Mouse (Mus musculus) heart, adult 11 months (tissue): ENCODE results near the gene Ajm1.

Experiments used
- DNase-seq: peaks from one replicate; pipeline ENCODE4 v3.0.0; 2022

Gene Ajm1

DNA sequence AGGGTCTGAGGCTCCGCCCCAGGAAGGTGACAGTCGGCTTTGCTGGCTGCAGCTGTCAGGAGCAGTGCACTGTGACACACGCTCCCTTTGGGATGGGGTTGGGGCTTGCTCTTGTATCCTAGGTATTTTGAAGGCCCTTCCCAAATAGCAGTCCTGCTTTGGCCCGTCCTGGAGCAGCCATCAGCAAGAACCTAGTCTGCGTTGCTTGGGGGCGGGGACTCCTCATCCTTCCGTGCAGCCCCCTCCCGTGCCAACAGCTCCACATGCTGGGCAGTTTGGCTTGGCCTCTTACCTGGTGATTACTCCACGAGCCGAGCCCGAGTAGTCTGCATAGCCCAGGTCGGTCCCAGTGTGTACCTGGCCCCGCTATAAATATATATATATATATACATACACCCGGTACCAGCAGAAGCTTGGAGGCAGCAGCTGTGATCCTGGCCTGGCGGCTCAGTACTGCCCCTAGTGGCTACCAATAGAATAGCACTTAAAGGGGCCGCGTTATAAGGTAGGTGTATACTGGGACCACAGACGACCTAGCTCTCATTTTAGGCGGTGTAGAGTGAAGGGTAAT lies at the start of gene Ajm1:
Ajm1 (minus strand) TSS at position 464 of the 571 bp plus-strand sequence.
- DNase-seq: peak; percentile 97

DNA sequence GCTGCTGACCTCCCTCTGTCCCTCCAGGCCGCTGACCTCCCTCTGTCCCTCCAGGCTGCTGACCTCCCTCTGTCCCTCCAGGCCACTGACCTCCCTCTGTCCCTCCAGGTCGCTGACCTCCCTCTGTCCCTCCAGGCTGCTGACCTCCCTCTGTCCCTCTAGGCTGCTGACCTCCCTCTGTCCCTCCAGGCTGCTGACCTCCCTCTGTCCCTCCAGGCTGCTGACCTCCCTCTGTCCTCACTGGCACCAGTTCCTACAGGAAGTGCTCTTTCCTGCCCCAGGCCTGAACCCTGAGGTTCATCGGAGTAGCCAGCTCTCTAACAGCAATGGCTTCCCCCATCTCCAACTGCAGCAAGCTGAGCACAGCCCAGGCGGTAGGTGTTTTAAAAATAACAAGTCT lies 47.2 kb upstream of the Ajm1 start:
- DNase-seq: peak; percentile 95

DNA sequence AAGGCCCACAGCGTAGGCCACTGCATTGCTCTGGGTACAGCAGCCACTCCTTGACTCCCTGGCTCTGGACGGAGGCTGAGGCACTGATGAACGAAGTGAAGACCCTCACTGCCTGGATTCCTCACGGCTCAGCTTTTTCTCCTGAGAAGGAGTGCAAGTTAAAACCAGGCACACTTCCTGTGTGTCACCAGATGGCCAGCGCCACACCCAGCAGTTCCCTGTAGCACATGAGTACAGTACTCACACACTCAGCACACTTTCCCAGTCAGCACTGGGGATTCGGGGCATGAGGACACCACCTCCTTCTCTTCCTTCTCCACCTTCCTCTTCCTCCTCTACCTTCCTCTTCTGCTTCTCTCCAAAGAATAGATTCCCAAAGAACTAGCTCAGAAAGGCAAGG lies 46.3 kb upstream of the Ajm1 start, which contains the start of gene Fcna:
Fcna (minus strand) TSS at position 220 of the 400 bp plus-strand sequence.
- DNase-seq: peak; percentile 94

DNA sequence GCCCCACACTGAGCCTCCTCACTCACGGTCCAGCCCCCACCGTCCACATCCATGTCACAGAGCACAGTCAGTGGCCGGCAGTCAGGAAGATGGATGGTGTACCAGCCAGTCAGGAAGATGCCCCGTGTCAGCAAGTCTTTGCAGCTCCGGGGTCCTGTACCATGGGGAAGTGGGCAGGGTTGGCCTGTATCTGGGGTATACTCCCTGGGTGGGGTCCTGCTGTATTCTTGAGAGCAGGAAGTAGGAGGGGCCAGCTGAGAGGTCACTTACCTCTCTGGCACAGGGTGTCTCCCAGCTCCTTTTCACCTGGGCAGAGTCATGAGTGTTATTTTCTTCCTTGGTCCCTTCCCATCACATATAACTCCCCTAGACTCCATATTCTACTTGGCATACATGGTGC lies 44.4 kb upstream of the Ajm1 start:
- peak; percentile 91 for DNase-seq

DNA sequence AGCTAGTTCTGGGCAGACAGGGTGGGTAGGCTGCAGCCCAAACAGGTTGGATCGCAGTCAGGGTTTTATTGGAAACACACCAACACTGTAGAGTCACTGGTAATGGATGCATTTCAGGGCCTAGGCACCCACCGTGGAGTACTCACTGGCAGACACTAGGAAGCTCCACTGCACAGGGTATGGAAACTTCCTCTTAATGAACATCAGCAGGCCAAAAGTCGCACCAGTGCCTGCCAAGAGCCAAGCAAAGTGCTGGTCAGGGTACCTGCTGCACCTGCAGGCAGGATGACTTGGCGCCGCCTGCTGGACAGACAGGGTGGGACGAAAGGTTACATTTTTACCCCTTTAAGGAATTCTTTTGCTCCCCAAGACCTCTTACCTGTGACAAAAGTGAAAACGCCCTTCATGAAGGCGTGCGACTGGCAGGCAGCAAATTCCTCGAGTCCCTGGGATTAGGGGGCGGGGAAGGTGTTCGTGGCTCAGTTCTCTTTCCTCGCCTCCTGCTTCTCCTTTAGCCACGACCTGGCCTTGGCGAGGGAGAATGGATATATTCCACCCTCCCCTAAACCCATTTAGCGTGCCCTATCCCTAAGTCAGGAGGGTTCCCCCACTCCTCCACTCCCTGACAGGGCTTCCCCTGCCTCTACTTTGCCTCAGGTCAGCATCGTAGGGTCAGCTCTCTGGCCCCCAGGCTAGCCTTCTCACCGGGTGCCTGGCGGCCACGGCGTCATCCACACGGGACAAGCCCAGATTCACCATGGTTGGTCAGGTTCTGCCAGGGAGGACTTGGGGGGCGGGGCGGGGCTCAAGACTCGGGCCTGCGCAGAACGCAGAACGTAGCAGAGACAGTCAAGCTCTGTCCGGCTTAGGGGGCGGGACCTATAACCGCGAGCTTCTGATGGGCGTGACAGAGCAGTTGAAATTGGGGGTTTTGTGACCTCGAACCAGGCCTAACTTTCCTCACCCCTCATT lies 40.0 kb upstream of the Ajm1 start, which contains the start of gene Tmem141:
Tmem141 (minus strand) TSS at position 777 of the 972 bp plus-strand sequence.
- DNase-seq: peak; percentile 99

DNA sequence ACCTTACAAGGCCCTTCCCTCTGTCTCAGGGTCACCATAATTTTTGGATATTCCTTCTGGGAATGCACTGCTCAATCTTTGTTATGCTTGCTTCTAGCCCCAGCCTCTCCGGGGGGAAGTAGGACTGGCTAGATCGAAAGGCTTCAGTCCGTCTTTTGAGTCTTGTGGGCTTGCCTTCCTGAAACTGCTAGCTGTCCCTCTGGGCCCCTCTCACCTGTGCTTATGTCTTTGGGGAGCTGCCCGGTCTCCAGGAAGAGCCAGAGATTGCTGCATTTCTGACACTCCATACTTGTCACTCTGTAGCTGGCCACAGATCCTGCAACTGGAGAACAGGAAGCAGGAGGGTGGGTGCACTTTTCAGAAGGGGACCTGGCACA lies 39.3 kb upstream of the Ajm1 start:
- DNase-seq: peak; percentile 91

DNA sequence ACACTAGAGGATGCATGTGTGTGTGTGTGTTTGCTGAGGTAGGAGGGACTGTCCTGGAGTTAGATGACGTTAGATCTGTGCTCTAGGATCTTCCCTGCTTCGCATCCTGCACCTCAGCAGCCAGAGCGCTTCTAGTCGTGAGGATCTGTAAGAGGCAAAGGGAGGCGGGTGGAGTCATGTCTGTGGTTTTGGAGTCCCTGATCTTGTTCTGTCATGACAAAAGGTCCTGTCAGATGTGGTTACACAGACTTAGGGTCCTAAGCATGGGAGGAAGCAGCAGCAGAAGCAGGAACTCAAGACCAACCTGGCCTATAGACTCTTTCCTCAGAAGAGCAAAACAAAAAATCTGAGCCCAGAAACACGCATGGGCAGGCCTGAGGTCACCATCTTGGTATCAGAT lies 38.8 kb upstream of the Ajm1 start:
- DNase-seq: no peak

DNA sequence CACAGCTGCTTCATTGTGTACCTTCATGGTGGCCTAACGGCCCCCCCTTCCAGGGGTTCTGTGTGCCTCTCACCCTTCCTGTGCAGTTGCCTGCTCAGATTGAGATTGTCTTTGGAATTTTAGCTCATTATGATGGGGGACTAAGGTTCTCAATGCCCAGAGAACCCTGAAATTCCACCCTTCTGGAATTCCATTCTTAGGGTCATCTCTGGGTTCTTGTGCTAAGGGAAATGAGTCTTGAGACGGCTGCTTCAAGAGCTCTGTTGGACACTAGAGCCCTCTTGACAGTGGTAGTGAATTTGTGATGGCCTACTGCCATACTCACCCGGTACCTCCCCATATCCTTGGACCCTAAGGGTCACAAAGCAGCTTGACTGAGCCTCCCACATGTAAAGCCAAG lies 36.0 kb upstream of the Ajm1 start, which contains the start of gene Ccdc183:
Ccdc183 (minus strand) TSS at position 101 of the 400 bp plus-strand sequence.
- no peak for DNase-seq

DNA sequence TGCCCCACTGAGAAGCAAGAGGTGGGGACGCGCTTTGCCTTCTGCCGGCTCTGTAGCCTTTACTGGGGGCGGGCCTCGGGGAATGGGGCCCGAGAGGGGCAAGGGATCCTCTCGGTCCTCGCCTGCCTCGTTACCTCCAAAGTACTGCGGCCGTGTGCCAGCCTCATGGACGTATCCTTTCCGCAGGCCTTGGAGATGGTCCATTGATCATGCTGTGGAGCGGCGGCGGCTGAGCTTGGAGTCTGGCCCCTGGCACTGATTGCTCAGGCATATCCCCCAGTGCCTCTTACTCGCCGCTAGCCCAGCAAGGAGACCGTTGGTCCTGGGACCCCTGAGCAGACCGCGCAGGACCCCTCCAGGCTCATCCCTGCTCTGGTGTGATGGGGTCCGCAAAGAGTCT lies 34.8 kb upstream of the Ajm1 start:
- DNase-seq: no peak

DNA sequence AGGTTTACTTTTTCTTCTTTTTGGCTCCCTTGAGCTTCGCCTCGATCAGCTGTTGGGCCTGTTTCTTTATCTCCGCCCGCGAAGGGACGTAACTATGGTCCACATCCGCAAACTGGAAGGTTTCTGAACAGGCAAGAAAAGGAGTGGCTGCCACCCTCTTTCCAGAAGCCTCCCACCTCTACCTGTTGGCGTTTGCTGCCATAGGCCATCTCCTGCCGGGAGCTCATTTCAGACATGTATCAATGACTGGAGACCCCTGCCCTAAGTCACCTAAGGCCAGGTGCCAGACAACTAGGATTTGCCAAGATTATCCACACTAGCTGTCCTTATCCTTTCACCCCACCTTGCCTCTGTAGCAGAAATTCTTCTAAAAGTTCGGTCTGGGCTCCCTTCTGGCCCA lies 27.1 kb upstream of the Ajm1 start:
- no peak for DNase-seq

DNA sequence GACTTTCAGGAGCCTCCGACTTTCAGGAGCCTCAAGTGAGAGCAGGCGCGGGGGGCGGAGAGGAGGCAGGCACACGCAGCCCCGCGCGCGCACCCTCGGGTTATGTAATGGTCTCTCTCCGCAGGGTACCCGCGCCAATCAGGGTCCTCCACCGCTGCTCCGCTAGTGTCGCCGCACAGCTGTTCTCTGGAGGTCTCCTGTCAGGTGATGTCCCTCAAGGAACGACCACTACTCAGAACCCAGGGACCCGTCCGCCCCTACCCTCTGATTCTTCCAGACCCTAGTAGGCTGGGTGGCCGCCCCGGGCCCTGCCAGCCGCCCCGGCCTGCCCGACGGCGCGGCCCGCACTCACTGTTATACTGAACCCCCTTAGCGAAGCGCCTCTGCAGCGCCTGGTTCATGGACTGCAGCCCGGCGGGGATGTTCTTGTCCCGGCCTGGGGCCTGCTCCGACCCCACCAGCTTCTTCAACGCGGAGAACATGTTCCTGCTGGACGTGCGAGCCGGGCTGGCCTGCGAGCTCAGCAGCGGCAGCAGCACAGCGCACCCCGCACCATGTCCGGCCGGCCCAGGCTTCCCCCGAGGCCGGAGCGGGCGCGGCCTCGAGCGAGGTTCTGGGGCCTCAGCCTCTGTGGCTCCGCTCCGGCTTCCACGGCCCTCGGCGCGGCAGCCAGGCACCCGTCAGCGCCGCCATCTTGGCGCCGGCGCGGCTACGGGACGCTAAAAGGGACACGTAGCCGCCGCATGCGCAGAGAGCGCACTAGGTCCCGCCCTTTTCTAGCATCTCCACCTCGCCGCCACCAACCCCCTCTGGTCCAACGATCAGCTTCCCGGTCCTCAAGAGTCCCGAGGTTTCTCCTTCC lies 26.4 kb upstream of the Ajm1 start, which contains the start of gene Rabl6:
Rabl6 (minus strand) TSS at position 761 of the 862 bp plus-strand sequence.
- peak; percentile 99 for DNase-seq

DNA sequence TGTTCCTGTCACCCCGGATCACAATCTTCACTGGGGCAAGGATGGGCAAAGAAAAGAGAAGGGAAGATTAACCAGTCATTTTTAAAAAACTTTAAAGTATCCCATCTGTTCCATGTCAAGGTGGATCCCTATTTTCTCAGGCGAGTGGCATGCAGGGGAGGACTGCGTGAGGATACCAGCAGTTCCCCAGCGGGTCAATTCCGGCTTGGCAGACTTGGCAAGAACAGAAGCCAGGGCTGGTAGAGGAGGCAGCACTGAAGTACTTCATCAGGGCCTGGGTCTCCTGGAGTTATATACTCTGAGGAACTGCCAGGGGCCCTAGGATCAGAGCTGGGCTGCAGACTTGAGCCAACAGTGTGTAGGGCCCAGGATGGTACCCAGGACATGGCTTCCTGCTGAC lies 21.0 kb upstream of the Ajm1 start:
- no peak for DNase-seq

DNA sequence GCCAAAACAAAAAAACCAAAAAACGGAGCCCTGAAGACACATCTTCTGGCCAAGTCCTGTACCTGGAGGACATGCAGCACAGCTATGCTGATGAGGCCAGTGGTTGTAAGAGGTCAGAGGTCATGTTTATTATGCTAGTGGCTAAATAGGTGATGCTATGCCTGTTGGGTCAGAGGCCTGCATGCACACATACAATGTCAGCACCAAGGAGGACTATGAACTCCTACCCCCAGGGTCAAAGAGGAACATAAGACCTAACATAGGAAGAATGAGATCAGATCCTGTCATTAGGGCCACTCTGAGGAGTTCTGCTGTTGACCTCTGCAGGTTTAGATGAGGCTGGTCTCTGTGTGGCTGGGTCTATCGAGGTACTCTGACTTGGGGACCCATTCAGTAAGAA lies 18.5 kb upstream of the Ajm1 start:
- no peak for DNase-seq

DNA sequence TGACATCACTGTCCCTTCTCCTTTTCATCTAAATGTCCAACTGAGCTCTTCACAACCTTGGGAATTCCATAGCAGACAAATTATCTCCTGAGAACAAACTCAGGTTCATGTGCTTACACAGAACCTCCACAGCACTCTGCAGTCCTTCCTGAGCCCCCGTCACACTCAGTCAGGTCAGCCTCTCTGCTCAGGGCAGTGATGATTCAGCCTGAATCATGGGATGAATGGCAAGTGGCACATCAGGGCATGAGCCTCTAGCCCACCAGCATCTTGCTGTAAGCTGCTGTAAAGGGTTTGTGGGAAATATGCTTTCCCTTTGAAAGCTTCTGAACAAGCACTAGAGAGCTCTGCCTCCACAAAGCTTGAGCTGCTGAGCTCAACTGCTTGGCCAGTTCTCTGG lies 17.2 kb upstream of the Ajm1 start:
- DNase-seq: no peak

DNA sequence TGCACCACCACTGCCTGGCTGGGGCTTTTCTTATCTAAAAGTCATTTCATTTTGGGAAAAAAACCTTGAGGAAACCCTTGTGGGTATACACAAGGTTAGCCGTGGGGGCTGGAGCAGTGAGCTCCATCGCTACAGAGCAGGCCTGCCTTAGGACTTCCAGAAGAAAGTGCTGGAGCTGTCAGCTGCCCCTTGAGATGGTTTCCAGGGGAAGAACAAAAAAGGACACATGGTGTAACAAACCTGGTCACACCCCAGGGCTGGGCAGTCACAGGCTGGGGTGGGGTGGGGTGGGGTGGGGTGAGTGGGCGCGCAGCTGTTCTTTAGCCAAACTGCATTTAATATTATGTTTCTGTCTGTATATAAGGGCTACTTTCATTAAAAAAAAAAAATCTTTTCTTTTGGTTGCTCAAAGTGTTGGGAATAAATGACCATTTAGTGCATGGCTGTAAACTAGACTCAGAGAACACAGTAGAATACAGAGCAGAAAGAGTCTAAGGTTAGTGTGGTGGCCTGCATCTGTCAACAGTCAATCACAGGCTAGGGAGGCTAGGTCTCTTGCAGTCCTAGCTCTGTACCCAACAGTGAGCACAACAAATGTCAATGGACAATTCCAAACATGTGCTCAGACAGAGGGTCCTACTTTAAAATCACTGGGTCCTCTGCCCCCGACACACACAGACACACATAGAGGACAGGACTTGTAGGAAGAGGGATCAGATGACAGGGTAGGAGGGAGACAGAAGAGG lies 15.4 kb upstream of the Ajm1 start:
- DNase-seq: no peak

DNA sequence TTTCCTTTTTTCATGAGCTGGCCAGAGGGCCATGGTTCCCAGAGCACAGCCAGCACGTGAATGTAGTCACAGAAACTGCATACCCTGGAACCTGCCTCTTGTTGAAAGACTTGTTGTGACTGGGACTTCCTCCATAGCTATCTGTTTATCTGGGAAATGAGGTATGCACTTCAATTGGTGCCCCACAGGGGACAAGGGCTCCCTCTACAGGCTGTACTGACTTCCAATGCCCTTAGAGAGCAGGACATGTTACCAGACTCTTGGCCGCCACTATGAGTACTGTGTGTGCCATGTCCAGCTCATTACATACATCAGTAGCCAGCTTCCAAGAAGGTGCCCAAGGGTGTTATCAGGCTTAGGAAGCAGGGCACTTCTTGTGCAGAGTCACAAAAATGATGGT lies 10.3 kb upstream of the Ajm1 start:
- peak; percentile 84 for DNase-seq

DNA sequence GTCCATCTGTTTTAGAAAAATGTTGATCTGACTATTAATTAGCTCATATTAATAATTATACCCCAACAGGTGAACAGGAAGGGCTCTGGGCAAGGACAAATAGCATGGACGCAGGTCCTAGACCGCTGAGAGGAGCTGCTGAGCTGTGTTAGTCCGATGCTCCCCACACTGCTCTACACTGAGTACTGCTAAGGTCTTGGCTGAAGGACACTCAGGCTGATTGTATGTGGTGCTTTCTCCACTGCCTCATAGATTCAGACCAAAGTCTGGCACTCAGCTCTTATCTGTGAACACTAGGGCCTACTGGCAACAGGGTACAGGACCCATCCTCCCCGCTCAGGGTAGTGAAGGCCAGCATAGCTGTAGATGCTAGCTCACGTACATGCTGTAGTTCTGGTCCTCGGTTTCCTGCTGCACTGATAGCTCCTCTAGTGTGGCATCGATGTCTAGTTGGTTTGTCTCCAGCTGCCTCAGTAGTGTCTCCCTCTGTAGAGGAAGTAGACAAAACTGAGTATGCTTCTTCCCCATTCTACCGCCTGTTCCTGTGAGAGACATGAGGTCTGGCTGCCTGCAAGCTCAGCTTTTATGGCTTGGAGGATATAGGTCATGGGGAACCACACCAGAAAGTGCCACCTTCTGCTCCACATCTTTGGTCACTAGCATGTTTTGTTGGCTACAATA lies 6.8 kb upstream of the Ajm1 start:
- no peak for DNase-seq

DNA sequence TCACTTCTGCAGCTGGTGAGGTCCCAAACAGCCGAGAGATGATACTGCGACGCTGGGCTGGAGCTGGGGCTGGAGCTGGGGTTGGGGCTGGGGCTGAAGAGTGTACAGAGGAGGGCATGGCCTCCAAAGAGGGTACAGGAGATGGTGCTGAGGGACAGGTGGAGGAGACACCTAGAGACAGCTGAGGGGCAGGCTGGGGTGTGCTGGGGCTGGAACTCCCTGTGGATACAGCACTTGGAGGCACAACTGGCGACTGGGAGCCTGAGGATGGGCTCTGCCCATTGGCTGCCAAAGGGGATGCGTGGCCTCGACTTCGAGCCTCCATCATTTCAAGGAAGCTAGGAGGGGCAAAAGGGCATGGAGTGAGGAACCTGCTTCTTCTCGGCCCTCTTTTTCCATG lies 5.7 kb upstream of the Ajm1 start:
- peak; percentile 89 for DNase-seq

DNA sequence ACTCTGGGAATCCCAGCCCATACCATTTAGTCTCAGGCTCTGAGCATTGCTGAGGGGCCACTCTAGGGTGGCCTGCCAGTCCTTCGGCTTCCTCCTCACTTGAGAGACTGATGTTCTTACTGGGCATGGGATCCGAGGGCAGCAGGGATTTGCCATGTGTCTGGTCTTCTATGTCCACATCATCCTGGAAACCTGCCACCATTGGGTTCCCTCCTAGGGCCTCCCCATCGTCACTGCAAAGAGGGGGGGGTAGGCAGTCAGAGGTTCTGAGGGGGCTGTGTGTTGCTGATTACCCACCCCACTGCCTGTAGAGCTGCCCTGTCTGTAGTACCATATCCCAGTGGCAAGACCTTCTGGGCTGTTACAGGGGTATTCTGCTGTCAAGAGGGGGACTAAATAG lies 4.0 kb upstream of the Ajm1 start:
- DNase-seq: no peak

DNA sequence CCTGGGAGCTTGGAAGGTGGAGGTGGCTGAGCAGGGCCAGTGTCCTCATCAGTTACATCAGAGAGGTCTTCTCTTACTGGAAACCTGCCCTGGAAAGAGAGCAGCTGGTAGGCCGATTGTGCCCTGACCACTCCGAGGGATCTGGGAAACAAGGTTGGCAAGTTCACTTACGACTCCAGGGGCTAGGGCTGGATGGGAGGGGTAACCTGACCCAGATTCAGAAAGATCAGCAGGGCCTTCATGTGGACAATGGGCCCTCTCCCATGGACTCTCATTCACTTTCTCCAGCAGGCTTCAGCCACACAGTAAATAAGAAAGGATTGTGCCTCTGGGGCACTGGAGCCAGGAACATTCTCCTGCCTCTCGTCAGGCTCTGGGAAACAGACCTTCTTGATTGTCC lies 3.3 kb upstream of the Ajm1 start:
- no peak for DNase-seq

DNA sequence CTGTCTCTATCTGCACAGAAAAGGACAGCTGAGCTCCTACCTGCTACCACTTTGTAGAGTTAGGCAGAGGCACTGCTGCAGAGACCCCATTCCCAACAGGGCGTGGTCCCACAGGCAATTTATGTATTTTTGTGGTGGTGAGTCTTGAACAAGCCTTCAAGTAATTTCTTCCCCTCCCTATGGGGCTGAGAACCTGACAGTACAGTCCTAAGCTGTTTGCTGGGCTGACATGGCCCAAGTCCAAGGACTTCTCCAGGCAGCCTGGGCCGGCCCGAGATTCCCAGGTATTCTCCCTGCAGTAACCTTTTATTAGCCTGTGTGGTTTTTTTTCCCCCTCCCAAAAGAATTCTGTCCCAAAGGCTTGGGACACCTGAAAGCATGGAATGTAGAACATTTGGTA lies 2.6 kb upstream of the Ajm1 start:
- no peak for DNase-seq

DNA sequence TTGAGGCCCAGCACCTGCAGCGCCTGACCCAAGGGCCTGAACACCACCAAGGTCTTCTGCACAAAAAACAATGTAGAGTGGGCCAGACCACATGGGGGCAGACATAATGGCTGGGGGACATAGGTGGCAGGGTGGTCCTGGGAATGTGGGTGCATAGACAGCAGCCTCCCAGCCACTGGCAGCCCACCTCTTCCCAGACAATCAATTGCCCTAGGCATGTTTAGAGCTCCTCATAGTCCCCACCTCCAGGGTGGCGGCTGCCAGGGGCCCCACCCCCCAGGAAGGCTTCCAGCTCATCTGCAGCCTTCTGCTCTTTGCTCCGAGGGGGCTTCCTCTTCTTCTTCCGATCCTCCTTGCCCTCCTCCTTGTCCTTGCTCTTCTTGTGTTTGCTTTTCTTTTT lies 2.0 kb upstream of the Ajm1 start:
- DNase-seq: no peak
